Mouse (Mus musculus): ENCODE data around the gene Gipc3. TPM values are rescaled to one million over a fixed set of nuclear protein-coding genes. Genes with fewer than 3 reads are reported as not detected.

Gipc3 gene
- polyA plus RNA-seq, 1 experiment from 2014 or later = 0.05 TPM

DNA sequence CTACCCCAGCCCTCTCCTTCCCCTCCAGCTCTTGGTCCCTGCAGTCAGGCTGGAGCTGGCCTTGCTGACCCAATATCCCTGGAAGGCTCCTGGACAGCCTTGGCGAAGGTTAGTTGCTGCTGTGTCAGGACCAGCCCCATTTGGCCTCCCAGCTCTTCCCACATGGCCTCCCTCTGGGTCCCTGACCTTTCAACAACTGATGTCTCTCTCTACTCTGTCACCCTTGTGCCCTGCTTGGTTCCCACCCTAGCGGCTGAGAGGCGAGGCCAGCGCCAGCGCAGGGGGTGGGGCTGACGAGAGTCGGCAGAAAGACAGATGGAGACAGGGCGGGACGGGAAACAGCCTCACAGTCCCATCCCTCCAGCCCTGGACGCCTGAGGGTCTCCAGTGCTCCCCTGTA, 14.7 kb downstream of the Gipc3 start, which contains the start of gene Tbxa2r:
Gene Tbxa2r (plus strand): TSS at position 346 of the 400 bp plus-strand sequence.
- ATAC-seq (ENCODE audit: insufficient number of reproducible peaks, insufficient read depth, low FRiP score, low TSS enrichment, low read depth) = no peak
- Histone ChIP-seq H3K9ac (replicated peaks) (peak within 1 kb of the TSS; percentile 24), H3K9me3 (no peaks in the 10 kb centered on the region), H3K4me2 (no peak within 1 kb of the TSS), H3K27me3 (peaks cover 24% of the 10 kb centered on the region), H3K4me1 (replicated peaks) (peaks cover 23% of the 10 kb centered on the region), H3K27ac (peak within 1 kb of the TSS; percentile 74), H3K4me3 (replicated peaks) (no peak within 1 kb of the TSS), H3K36me3 (peaks cover 40% of the 10 kb centered on the region)
- WGBS = 9% methylated on average over 10 of the region's 10 CpGs

DNA sequence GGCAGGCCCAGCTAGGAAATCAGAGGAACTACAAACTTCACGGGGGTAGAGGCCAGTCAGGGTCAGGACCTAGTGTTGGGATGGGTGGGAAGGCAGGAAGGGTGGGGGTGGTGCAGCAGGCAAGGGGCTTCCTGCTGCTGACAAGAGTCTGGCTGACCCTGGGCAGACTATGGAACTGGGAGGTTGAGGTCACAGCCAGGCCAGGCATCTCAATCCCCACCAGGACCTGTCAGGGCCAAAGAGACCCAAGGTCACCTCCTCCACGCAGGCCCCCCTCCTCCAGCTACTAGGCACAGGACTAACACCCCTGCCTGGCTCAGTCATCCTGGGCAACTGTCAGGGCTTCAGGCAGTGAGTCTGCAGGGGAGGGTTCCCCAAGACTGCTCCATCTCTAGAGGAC, 15.1 kb downstream of the Gipc3 start:
- 0 out of 2 replicates have a peak overlapping the region, but pooled peaks have one; percentile 18 for H3K9ac ChIP-seq (replicated peaks)
- H3K9me3 ChIP-seq = no peaks in the 10 kb centered on the region
- H3K4me1 ChIP-seq (replicated peaks) = peaks cover 23% of the 10 kb centered on the region
- peaks cover 19% of the 10 kb centered on the region for H3K27me3 ChIP-seq
- peaks cover 44% of the 10 kb centered on the region for H3K36me3 ChIP-seq
- H3K27ac ChIP-seq = 0 out of 2 replicates have a peak overlapping the region, but pooled peaks have one; percentile 1
- no peak overlapping the region for H3K4me2 ChIP-seq
- no peak for ATAC-seq (ENCODE audit: insufficient number of reproducible peaks, insufficient read depth, low FRiP score, low TSS enrichment, low read depth)
- no peak overlapping the region for H3K4me3 ChIP-seq (replicated peaks)
- WGBS = 12% methylated on average over 2 of the region's 2 CpGs

DNA sequence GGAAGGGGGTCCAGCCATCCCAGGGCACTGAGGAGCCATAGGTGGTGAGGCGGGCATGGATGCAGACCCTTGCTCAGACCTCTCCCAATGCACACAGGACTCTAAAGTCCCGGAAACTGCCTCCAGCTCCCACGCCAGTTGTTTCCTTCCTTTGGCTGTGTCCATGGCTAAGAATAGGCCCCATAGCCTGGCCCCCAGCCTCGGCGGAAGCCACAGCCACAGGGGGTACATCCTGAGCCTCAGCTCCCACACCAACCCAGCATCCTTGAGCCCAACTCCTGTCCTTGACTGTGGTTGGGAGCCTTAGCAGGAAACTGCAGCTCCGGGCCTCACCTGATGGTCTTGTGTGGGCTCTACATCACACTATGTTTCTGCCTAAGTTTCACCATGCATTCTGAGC, 16.2 kb downstream of the Gipc3 start:
- no peaks in the 10 kb centered on the region for H3K9me3 ChIP-seq
- H3K27me3 ChIP-seq = peaks cover 9% of the 10 kb centered on the region
- ATAC-seq (ENCODE audit: insufficient number of reproducible peaks, insufficient read depth, low FRiP score, low TSS enrichment, low read depth) = no peak
- H3K4me3 ChIP-seq (replicated peaks) = no peak overlapping the region
- H3K36me3 ChIP-seq = peaks cover 53% of the 10 kb centered on the region
- H3K9ac ChIP-seq (replicated peaks) = no peak overlapping the region
- H3K27ac ChIP-seq = peak overlapping the region; percentile 3; the same call in 1 of the 2 replicates
- H3K4me1 ChIP-seq (replicated peaks) = peaks cover 28% of the 10 kb centered on the region
- H3K4me2 ChIP-seq = no peak overlapping the region; the same call in 1 of the 2 replicates
- WGBS = 88% methylated on average over 6 of the region's 6 CpGs

DNA sequence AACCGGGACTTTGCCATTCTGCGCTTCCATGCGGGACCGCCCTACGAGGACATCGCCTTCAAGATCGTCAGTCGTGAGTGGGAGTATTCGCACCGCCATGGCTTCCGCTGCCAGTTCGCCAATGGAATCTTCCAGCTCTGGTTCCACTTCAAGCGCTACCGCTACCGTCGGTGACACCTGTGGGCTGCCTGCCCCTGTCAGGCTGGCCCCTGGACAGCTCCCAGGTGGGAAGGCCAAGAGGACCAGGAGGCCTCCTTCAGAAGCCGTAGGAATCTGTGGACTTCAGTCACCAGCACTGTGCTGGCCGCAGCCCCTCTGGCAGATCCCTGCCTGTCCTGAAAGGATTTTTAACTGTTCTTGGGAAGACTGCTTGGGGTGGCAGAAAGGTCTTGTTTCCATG, 17.3 kb downstream of the Gipc3 start:
- H3K4me2 ChIP-seq = no peak overlapping the region
- peaks cover 53% of the 10 kb centered on the region for H3K36me3 ChIP-seq
- no peaks in the 10 kb centered on the region for H3K9me3 ChIP-seq
- H3K4me3 ChIP-seq (replicated peaks) = no peak overlapping the region
- H3K9ac ChIP-seq (replicated peaks) = no peak overlapping the region
- no peak for ATAC-seq (ENCODE audit: insufficient number of reproducible peaks, insufficient read depth, low FRiP score, low TSS enrichment, low read depth)
- 0 out of 2 replicates have a peak, but pooled peaks cover 4% of the 10 kb centered on the region for H3K27me3 ChIP-seq
- WGBS = 92% methylated on average over 18 of the region's 18 CpGs
- no peak overlapping the region for H3K27ac ChIP-seq
- peaks cover 32% of the 10 kb centered on the region for H3K4me1 ChIP-seq (replicated peaks)

DNA sequence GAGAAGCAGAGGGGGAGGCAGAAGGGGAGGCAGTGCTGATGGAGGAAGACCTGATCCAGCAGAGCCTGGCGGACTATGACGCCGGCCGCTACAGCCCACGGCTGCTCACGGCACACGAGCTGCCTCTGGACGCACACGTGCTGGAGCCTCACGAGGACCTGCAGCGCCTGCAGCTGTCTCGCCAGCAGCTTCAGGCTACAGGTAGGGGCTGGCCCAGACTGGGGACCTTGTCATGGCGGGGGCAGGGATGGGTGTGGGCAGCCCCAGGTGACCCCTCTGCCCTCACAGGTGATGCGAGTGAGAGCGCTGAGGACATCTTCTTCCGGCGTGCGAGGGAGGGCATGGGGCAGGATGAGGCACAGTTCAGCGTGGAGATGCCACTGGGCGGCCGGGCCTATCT, 17.9 kb downstream of the Gipc3 start:
- H3K4me2 ChIP-seq = no peak overlapping the region
- 93% methylated on average over 21 of the region's 21 CpGs for WGBS
- H3K9ac ChIP-seq (replicated peaks) = no peak overlapping the region
- H3K4me3 ChIP-seq (replicated peaks) = no peak overlapping the region
- no peak overlapping the region for H3K27ac ChIP-seq
- H3K4me1 ChIP-seq (replicated peaks) = peaks cover 32% of the 10 kb centered on the region
- H3K9me3 ChIP-seq = no peaks in the 10 kb centered on the region
- no peak for ATAC-seq (ENCODE audit: insufficient number of reproducible peaks, insufficient read depth, low FRiP score, low TSS enrichment, low read depth)
- H3K27me3 ChIP-seq = no peaks in the 10 kb centered on the region
- H3K36me3 ChIP-seq = peaks cover 53% of the 10 kb centered on the region

DNA sequence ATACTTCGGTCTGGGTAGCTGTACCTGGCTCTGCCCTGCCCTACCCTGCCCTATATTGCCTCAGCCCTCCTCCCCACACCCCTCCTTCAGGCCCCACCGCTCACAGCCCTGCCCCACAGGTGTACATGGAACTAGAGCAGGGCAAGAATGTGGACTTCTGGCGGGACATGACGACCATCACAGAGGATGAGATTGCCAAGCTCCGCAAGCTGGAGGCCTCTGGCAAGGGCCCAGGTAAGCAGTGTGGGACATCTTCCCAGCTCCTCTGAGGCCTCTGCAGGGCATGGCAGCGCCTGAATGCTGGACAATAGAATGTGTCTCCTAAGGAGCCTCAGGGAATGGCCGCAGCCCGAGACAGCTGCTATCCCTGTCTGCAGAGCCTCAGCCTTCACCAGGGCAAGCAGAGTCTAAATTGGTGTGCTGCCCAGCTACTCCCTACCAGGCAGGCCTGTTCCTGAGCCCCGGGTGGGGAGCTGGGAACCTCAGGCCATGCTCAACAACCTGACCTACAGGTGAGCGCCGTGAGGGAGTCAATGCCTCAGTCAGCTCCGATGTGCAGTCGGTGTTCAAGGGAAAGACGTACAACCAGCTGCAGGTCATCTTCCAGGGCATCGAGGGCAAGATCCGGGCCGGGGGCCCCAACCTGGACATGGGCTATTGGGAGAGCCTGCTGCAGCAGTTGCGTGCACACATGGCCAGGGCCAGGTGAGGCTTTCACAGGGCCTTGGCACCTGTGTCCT, 19.1 kb downstream of the Gipc3 start:
- H3K4me2 ChIP-seq = no peak overlapping the region
- H3K9me3 ChIP-seq = no peaks in the 10 kb centered on the region
- H3K9ac ChIP-seq (replicated peaks) = no peak overlapping the region
- H3K27ac ChIP-seq = no peak overlapping the region
- no peaks in the 10 kb centered on the region for H3K27me3 ChIP-seq
- WGBS = 96% methylated on average over 18 of the region's 18 CpGs
- H3K36me3 ChIP-seq = peaks cover 53% of the 10 kb centered on the region
- H3K4me3 ChIP-seq (replicated peaks) = no peak overlapping the region
- peaks cover 30% of the 10 kb centered on the region for H3K4me1 ChIP-seq (replicated peaks)
- ATAC-seq (ENCODE audit: insufficient number of reproducible peaks, insufficient read depth, low FRiP score, low TSS enrichment, low read depth) = no peak

DNA sequence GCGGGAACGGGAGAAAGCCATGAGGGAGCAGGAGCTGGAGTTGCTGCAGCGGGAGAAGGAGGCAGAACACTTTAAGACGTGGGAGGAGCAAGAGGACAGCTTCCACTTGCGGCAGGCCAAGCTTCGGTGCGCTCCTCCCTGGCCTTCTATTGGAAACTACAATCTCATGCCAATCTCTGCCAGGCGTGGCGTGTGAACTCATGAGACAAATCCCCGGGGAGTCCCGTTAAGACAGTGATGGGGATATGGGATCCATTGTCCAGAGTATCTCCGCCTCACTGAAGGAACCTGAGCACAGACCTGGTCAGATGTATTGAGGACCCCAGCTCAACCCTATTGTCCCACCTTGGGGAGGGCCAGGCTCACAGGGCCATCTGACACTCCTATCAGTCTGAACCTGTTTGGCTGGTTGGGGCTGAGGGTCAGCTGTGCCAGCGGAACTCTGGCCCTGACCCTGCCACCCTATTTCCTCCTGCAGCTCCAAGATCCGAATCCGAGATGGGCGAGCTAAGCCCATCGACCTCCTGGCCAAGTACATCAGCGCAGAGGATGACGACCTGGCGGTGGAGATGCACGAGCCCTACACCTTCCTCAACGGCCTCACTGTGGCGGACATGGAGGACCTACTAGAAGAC, 19.8 kb downstream of the Gipc3 start:
- Histone ChIP-seq H3K27me3 (no peaks in the 10 kb centered on the region), H3K27ac (no peak overlapping the region), H3K4me1 (replicated peaks) (peaks cover 31% of the 10 kb centered on the region), H3K36me3 (peaks cover 60% of the 10 kb centered on the region), H3K9ac (replicated peaks) (no peak overlapping the region), H3K4me2 (no peak overlapping the region), H3K9me3 (no peaks in the 10 kb centered on the region), H3K4me3 (replicated peaks) (no peak overlapping the region)
- 94% methylated on average over 23 of the region's 23 CpGs for WGBS
- no peak for ATAC-seq (ENCODE audit: insufficient number of reproducible peaks, insufficient read depth, low FRiP score, low TSS enrichment, low read depth)

DNA sequence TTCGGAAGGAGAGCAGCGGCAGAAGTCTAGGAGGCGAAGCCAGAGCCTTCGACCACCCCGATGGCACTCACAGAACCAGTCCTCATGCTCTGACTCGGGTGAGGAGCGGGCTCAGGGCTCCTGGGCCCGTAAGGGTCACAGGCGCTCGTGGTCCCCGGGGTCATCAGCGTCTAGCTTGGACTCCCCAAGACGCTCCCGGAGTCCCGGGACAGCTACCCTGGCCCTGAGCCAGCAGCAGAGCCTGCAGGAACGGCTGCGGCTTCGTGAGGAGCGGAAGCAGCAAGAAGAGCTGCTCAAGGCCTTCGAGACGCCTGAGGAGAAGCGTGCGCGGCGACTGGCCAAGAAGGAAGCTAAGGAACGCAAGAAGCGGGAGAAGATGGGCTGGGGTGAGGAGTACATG, 20.6 kb downstream of the Gipc3 start:
- ATAC-seq (ENCODE audit: insufficient number of reproducible peaks, insufficient read depth, low FRiP score, low TSS enrichment, low read depth) = no peak
- H3K9me3 ChIP-seq = no peaks in the 10 kb centered on the region
- peak overlapping the region; percentile 98 for H3K4me3 ChIP-seq (replicated peaks)
- H3K4me2 ChIP-seq = peak overlapping the region; percentile 87
- H3K27ac ChIP-seq = no peak overlapping the region
- peaks cover 35% of the 10 kb centered on the region for H3K4me1 ChIP-seq (replicated peaks)
- H3K36me3 ChIP-seq = peaks cover 68% of the 10 kb centered on the region
- H3K9ac ChIP-seq (replicated peaks) = 0 out of 2 replicates have a peak overlapping the region, but pooled peaks have one; percentile 23
- H3K27me3 ChIP-seq = no peaks in the 10 kb centered on the region
- WGBS = 95% methylated on average over 27 of the region's 27 CpGs

DNA sequence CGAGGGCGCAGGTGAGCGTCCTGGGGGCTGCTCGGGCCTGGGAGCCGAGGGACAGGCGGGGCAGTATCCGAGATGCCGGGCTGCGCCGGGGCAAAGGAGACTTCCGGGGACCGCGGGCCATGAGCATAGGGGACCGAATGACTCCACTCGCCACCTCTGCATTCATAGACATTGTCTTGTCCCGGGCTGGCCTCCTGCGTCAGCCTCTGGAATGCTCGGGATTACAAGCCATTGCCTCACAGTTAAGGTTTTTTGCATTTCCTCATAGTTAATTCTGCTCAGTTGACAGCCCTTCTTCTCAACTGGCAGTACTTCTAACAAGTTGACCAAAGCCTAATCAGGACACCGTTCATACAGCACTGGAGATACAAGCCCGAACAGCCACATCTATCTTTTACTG, 21.6 kb downstream of the Gipc3 start:
- Histone ChIP-seq H3K36me3 (peaks cover 65% of the 10 kb centered on the region), H3K4me1 (replicated peaks) (peaks cover 45% of the 10 kb centered on the region), H3K4me2 (peak overlapping the region; percentile 87), H3K9me3 (no peaks in the 10 kb centered on the region), H3K4me3 (replicated peaks) (peak overlapping the region; percentile 98), H3K27me3 (peaks cover 4% of the 10 kb centered on the region; the same call in 1 of the 2 replicates), H3K9ac (replicated peaks) (peak overlapping the region; percentile 89), H3K27ac (peak overlapping the region; percentile 86)
- ATAC-seq (ENCODE audit: insufficient number of reproducible peaks, insufficient read depth, low FRiP score, low TSS enrichment, low read depth) = no peak
- WGBS = 3% methylated on average over 20 of the region's 20 CpGs

DNA sequence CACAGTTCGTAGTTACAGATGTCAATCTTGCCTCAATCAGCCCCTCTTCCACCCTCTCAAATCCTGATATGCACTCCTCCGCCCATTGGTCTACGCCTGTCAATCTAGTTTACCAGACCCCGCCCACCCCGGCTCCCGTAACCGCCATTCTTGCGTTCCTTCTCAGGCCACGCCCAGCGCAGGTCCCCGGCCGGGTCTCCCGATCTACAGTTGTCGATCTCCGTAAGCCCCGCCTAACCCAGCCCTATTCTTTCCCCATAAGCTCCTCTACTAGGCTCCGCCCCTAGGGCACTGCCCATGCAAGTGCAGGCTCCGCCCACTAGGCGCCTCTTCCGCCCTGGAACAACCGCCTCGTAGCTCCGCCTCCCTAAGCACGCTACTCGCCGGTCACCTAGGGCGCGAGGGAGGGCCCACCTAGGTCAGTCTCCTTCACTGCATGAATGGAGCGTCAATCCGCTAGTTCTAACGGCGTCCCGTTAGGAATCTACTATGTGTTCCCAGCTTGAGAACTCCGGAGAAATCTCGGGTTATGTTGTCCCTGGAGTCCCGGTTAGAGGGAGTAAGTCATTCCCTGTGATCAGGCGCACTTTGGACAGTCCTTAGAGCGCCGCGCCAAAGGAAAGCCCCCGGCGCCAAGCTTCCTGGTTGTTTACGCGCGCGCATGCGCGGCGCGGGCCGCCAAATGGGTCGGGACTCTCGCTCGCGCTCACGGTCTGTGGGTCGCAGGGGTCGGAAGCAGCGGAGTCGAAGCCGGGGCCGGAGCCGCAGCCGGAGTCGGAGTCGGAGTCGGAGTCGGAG, 22.3 kb downstream of the Gipc3 start, which contains the start of gene Cactin:
Gene Cactin (plus strand): TSS at position 554 of the 798 bp plus-strand sequence.
- peak; percentile 90 for ATAC-seq (ENCODE audit: insufficient number of reproducible peaks, insufficient read depth, low FRiP score, low TSS enrichment, low read depth)
- H3K27me3 ChIP-seq = peaks cover 4% of the 10 kb centered on the region; the same call in 1 of the 2 replicates
- H3K9me3 ChIP-seq = no peaks in the 10 kb centered on the region
- peak within 1 kb of the TSS; percentile 87 for H3K4me2 ChIP-seq
- H3K36me3 ChIP-seq = peaks cover 65% of the 10 kb centered on the region
- H3K4me3 ChIP-seq (replicated peaks) = peak within 1 kb of the TSS; percentile 98
- peak within 1 kb of the TSS; percentile 86 for H3K27ac ChIP-seq
- WGBS = under 1% methylated on average over 68 of the region's 68 CpGs
- H3K4me1 ChIP-seq (replicated peaks) = peaks cover 50% of the 10 kb centered on the region
- peak within 1 kb of the TSS; percentile 89 for H3K9ac ChIP-seq (replicated peaks)
